Mouse (Mus musculus) CH12.LX (cell line): Measurements from ENCODE around the gene Gm49337. TPM values are rescaled to one million over a fixed set of nuclear protein-coding genes. Genes with fewer than 3 reads are reported as not detected.

Source experiments
- EP300 ChIP-seq: IDR thresholded peaks from 2 replicates; pipeline ENCODE4 v1.6.1; 2011; ENCODE audit warnings: low read length, improper control_type of control experiment
- GABPA ChIP-seq: IDR thresholded peaks from 2 replicates; pipeline ENCODE4 v1.6.1; 2012; ENCODE audit warnings: low read depth, low read length, improper control_type of control experiment, inconsistent platforms; ENCODE audit not compliant: insufficient replicate concordance
- MAX ChIP-seq: IDR thresholded peaks from 2 replicates; pipeline ENCODE4 v1.6.1; 2011; ENCODE audit warnings: low read length, improper control_type of control experiment
- MEF2A ChIP-seq: IDR thresholded peaks from 2 replicates; pipeline ENCODE4 v1.6.1; 2014; ENCODE audit warnings: low read depth, mild to moderate bottlenecking, inconsistent platforms, low read length, improper control_type of control experiment, borderline replicate concordance
- NELFE ChIP-seq: IDR thresholded peaks from 2 replicates; pipeline ENCODE4 v1.6.1; 2011; ENCODE audit warnings: low read depth, low read length, improper control_type of control experiment
- RCOR1 ChIP-seq: conservative IDR thresholded peaks from 2 replicates; pipeline ENCODE4 v1.6.1; 2012; ENCODE audit warnings: low read depth, mild to moderate bottlenecking, inconsistent platforms, low read length, improper control_type of control experiment
- USF2 ChIP-seq: conservative IDR thresholded peaks from 2 replicates; pipeline ENCODE4 v1.6.1; 2011; ENCODE audit warnings: low read depth, low read length, improper control_type of control experiment
- ZKSCAN1 ChIP-seq: IDR thresholded peaks from 2 replicates; pipeline ENCODE4 v1.6.1; 2012; ENCODE audit warnings: low read depth, inconsistent platforms, low read length, improper control_type of control experiment, borderline replicate concordance
- ZNF384 ChIP-seq: IDR thresholded peaks from 2 replicates; pipeline ENCODE4 v1.6.1; 2012; ENCODE audit warnings: low read depth, low read length, improper control_type of control experiment, inconsistent platforms
- polyA plus RNA-seq: library from polyadenylated mRNA; unstranded; fragments of >175 nt; gene quantifications from 2 replicates; pipeline ENCODE4 v1.2.1, GENCODE M21; 2012; ENCODE audit warnings: low read depth; ENCODE audit not compliant: insufficient read length
- total RNA-seq, 2 experiments: library from RNA; depleted of rRNA; stranded (reverse); fragments of 300-350 nt in 1 of 2; fragments of >200 nt in 1 of 2; gene quantifications; 2 replicates each; pipeline ENCODE4 v1.2.3; 2012 to 2014

Gm49337 gene
- total and polyA plus RNA-seq, 3 experiments, result not detected

DNA sequence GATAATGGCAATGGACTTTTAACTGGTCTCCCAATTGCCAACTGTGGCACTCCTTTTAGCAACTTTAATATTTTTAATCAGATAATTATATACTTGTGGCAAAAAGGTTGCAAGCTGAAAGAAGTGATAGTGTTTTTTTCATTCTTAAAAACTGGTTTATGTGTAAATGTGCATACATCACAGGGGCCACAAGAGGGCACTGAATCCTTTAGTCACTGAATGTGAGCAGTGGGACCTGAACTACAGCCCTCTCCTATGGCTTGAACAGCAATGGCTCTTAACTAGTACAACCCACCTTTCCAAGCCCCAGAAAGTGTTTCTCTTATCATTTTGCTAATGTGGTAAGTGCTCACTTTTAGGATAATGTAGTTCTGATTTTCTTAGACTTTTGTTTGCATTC lies 168.9 kb downstream of the Gm49337 start (continued):
- TF ChIP-seq RCOR1 (no peak), USF2 (no peak), MEF2A (no peak), ZNF384 (peak; percentile 57), MAX (no peak), NELFE (no peak), ZKSCAN1 (no peak), GABPA (no peak), EP300 (no peak)

Other genes with a start within 250 kb of the Gm49337 start
- gene Dmbx1, start 233.5 kb upstream of the Gm49337 start, total RNA-seq (2012; rRNA removed), result not detected in 2 replicates
- gene Dmbx1, start 233.5 kb upstream of the Gm49337 start, total RNA-seq (2014; rRNA removed), result not detected in 2 replicates
- not detected in 2 replicates for gene Dmbx1, start 233.5 kb upstream of the Gm49337 start, polyA plus RNA-seq
- gene Faah, start 155.5 kb upstream of the Gm49337 start, total RNA-seq (2012; rRNA removed), result 9.9 and 15.1 TPM in 2 replicates
- 3.4 and 3.5 TPM in 2 replicates for gene Faah, start 155.5 kb upstream of the Gm49337 start, total RNA-seq (2014; rRNA removed)
- 12.1 and 13.3 TPM in 2 replicates for gene Faah, start 155.5 kb upstream of the Gm49337 start, polyA plus RNA-seq
- gene Nsun4, start 119.5 kb upstream of the Gm49337 start, total RNA-seq (2012; rRNA removed), result 19.9 and 20.5 TPM in 2 replicates
- gene Nsun4, start 119.5 kb upstream of the Gm49337 start, total RNA-seq (2014; rRNA removed), result 32.0 and 32.8 TPM in 2 replicates
- 18.6 and 20.5 TPM in 2 replicates for gene Nsun4, start 119.5 kb upstream of the Gm49337 start, polyA plus RNA-seq
- 293 and 362 TPM in 2 replicates for gene Uqcrh, start 98.3 kb upstream of the Gm49337 start, total RNA-seq (2012; rRNA removed)
- 601 and 717 TPM in 2 replicates for gene Uqcrh, start 98.3 kb upstream of the Gm49337 start, total RNA-seq (2014; rRNA removed)
- gene Uqcrh, start 98.3 kb upstream of the Gm49337 start, polyA plus RNA-seq, result 264 and 297 TPM in 2 replicates
- 49.0 and 51.8 TPM in 2 replicates for gene Lrrc41, start 98.1 kb upstream of the Gm49337 start, total RNA-seq (2012; rRNA removed)
- 50.0 and 60.8 TPM in 2 replicates for gene Lrrc41, start 98.1 kb upstream of the Gm49337 start, total RNA-seq (2014; rRNA removed)
- 43.0 and 48.8 TPM in 2 replicates for gene Lrrc41, start 98.1 kb upstream of the Gm49337 start, polyA plus RNA-seq
- gene Rad54l, start 49.7 kb upstream of the Gm49337 start, total RNA-seq (2012; rRNA removed), result 28.8 and 34.5 TPM in 2 replicates
- gene Rad54l, start 49.7 kb upstream of the Gm49337 start, total RNA-seq (2014; rRNA removed), result 21.6 and 22.8 TPM in 2 replicates
- 48.5 and 53.3 TPM in 2 replicates for gene Rad54l, start 49.7 kb upstream of the Gm49337 start, polyA plus RNA-seq
- 33.0 and 52.2 TPM in 2 replicates for gene Pomgnt1, start 49.5 kb upstream of the Gm49337 start, total RNA-seq (2012; rRNA removed)
- gene Pomgnt1, start 49.5 kb upstream of the Gm49337 start, total RNA-seq (2014; rRNA removed), result 39.9 and 40.7 TPM in 2 replicates
- 40.2 and 42.8 TPM in 2 replicates for gene Pomgnt1, start 49.5 kb upstream of the Gm49337 start, polyA plus RNA-seq
- 0.21 TPM in 1 of 2 replicates, not detected in the other for gene Lurap1, start 22.0 kb upstream of the Gm49337 start, total RNA-seq (2012; rRNA removed)
- gene Lurap1, start 22.0 kb upstream of the Gm49337 start, total RNA-seq (2014; rRNA removed), result not detected in 2 replicates
- 0.10 and 0.14 TPM in 2 replicates for gene Lurap1, start 22.0 kb upstream of the Gm49337 start, polyA plus RNA-seq
- 0.08 and 0.13 TPM in 2 replicates for gene Tspan1, start 5.8 kb upstream of the Gm49337 start, total RNA-seq (2012; rRNA removed)
- gene Tspan1, start 5.8 kb upstream of the Gm49337 start, total RNA-seq (2014; rRNA removed), result not detected in 2 replicates
- gene Tspan1, start 5.8 kb upstream of the Gm49337 start, polyA plus RNA-seq, result 0.12 TPM in 1 of 2 replicates, not detected in the other
- not detected in 2 replicates for gene 1700042G07Rik, start within 50 bp of the Gm49337 start, total RNA-seq (2012; rRNA removed)
- not detected in 2 replicates for gene 1700042G07Rik, start within 50 bp of the Gm49337 start, total RNA-seq (2014; rRNA removed)
- gene 1700042G07Rik, start within 50 bp of the Gm49337 start, polyA plus RNA-seq, result not detected in 2 replicates
- 0.42 and 0.97 TPM in 2 replicates for gene Pik3r3, start 48.2 kb downstream of the Gm49337 start, total RNA-seq (2012; rRNA removed)
- gene Pik3r3, start 48.2 kb downstream of the Gm49337 start, total RNA-seq (2014; rRNA removed), result 1.9 TPM in 2 replicates
- 1.8 and 2.2 TPM in 2 replicates for gene Pik3r3, start 48.2 kb downstream of the Gm49337 start, polyA plus RNA-seq